Mouse (Mus musculus): ENCODE measurements at regions not wholly inside any gene's neighbourhood (a gene's known extent, or its start where the extent isn't known, plus 50 kb on each side); places are given as distances from the start of the nearest gene placed in this dataset. TPM values are rescaled to one million over a fixed set of nuclear protein-coding genes. Genes with fewer than 3 reads are reported as not detected.

- H3K36me3 ChIP-seq (ENCODE audit: control insufficient read depth, insufficient read depth, low read length) = no peaks in the 10 kb centered on the region
- no peak overlapping the region for H3K4me2 ChIP-seq (replicated peaks; ENCODE audit: low read depth, low read length)
- no peak for ATAC-seq (ENCODE audit: insufficient number of reproducible peaks, insufficient read depth, low FRiP score, low read depth)
- H3K9ac ChIP-seq (replicated peaks; ENCODE audit: low read depth, low read length) = no peak overlapping the region
- 80% methylated on average over 8 of the region's 8 CpGs for WGBS
- no peaks in the 10 kb centered on the region for H3K27me3 ChIP-seq (ENCODE audit: control insufficient read depth, insufficient read depth, low read length)
- H3K9me3 ChIP-seq (ENCODE audit: control insufficient read depth, low read depth, low read length) = no peaks in the 10 kb centered on the region
- no peaks in the 10 kb centered on the region for H3K4me1 ChIP-seq (ENCODE audit: control insufficient read depth, insufficient read depth, low read length)
- no peak overlapping the region for H3K27ac ChIP-seq (ENCODE audit: low read length)
- H3K4me3 ChIP-seq (ENCODE audit: low read depth, low read length) = no peak overlapping the region
These were observed 80.9 kb upstream of the Sdk1 start for GRCm38 (mm10) chr5:141160391-141160790.

- H3K4me2 ChIP-seq (replicated peaks; ENCODE audit: low read depth, low read length) = no peak overlapping the region
- H3K36me3 ChIP-seq (ENCODE audit: control insufficient read depth, insufficient read depth, low read length) = no peaks in the 10 kb centered on the region
- no peak overlapping the region for H3K4me3 ChIP-seq (ENCODE audit: low read depth, low read length)
- no peak overlapping the region for H3K9ac ChIP-seq (replicated peaks; ENCODE audit: low read depth, low read length)
- no peaks in the 10 kb centered on the region for H3K4me1 ChIP-seq (ENCODE audit: control insufficient read depth, insufficient read depth, low read length)
- no peak for ATAC-seq (ENCODE audit: insufficient number of reproducible peaks, insufficient read depth, low FRiP score, low read depth)
- H3K27ac ChIP-seq (ENCODE audit: low read length) = no peak overlapping the region
- H3K27me3 ChIP-seq (ENCODE audit: control insufficient read depth, insufficient read depth, low read length) = no peaks in the 10 kb centered on the region
- 86% methylated on average over 5 of the region's 5 CpGs for WGBS
- H3K9me3 ChIP-seq (ENCODE audit: control insufficient read depth, low read depth, low read length) = no peaks in the 10 kb centered on the region
These were observed 80.3 kb upstream of the Sdk1 start for GRCm38 (mm10) chr5:141160956-141161355.

- H3K4me1 ChIP-seq (ENCODE audit: control insufficient read depth, insufficient read depth, low read length) = 0 out of 2 replicates have a peak, but pooled peaks cover 5% of the 10 kb centered on the region
- no peak overlapping the region for H3K27ac ChIP-seq (ENCODE audit: low read length)
- 42% methylated on average over 6 of the region's 6 CpGs for WGBS
- ATAC-seq (ENCODE audit: insufficient number of reproducible peaks, insufficient read depth, low FRiP score, low read depth) = no peak; the same call in 1 of the 2 replicates
- no peaks in the 10 kb centered on the region for H3K27me3 ChIP-seq (ENCODE audit: control insufficient read depth, insufficient read depth, low read length)
- no peak overlapping the region for H3K4me3 ChIP-seq (ENCODE audit: low read depth, low read length)
- no peaks in the 10 kb centered on the region for H3K9me3 ChIP-seq (ENCODE audit: control insufficient read depth, low read depth, low read length)
- no peak overlapping the region for H3K9ac ChIP-seq (replicated peaks; ENCODE audit: low read depth, low read length)
- no peak overlapping the region for H3K4me2 ChIP-seq (replicated peaks; ENCODE audit: low read depth, low read length)
- no peaks in the 10 kb centered on the region for H3K36me3 ChIP-seq (ENCODE audit: control insufficient read depth, insufficient read depth, low read length)
These were observed 58.8 kb upstream of the Sdk1 start for GRCm38 (mm10) chr5:141182442-141182841.

GRCm38 (mm10) chr5:141189033-141189432 is 52.3 kb upstream of the Sdk1 start:
- Histone ChIP-seq H3K4me1 (ENCODE audit: control insufficient read depth, insufficient read depth, low read length) (0 out of 2 replicates have a peak, but pooled peaks cover 5% of the 10 kb centered on the region), H3K4me3 (ENCODE audit: low read depth, low read length) (no peak overlapping the region), H3K4me2 (replicated peaks; ENCODE audit: low read depth, low read length) (no peak overlapping the region), H3K9me3 (ENCODE audit: control insufficient read depth, low read depth, low read length) (no peaks in the 10 kb centered on the region), H3K27ac (ENCODE audit: low read length) (no peak overlapping the region), H3K36me3 (ENCODE audit: control insufficient read depth, insufficient read depth, low read length) (no peaks in the 10 kb centered on the region), H3K27me3 (ENCODE audit: control insufficient read depth, insufficient read depth, low read length) (no peaks in the 10 kb centered on the region), H3K9ac (replicated peaks; ENCODE audit: low read depth, low read length) (no peak overlapping the region)
- 37% methylated on average over 2 of the region's 2 CpGs for WGBS
- ATAC-seq (ENCODE audit: insufficient number of reproducible peaks, insufficient read depth, low FRiP score, low read depth) = no peak

Small RNAs in the stretch of these regions (microRNA-seq; reads per million reads assigned to microRNA genes)
- gene Gm26113 = not detected

All from stomach, embryonic 14.5 days (tissue).